Mouse (Mus musculus) embryonic facial prominence, embryonic 14.5 days (tissue): ENCODE data around the gene Slc25a21. TPM values are rescaled to one million over a fixed set of nuclear protein-coding genes. Genes with fewer than 3 reads are reported as not detected.
"Not testable (repeated sequence)": the region's sequence is repeated elsewhere in the genome, so short reads cannot be mapped to it uniquely, and the experiment has no call there.

Source experiments
- ATAC-seq: fragments of 200-750 bp; cut with Nextera tagmentation; 2 replicates; pipeline ENCODE4 v1.8.0; 2017; ENCODE audit warnings: low read depth, moderate number of reproducible peaks, moderate TSS enrichment
- DNase-seq: peaks from one replicate; pipeline ENCODE4 v3.0.0-alpha.2; 2015; ENCODE audit warnings: low spot score
- H3K27ac ChIP-seq: fragments of 300-500 bp; sonication (generic); replicated peaks from 2 replicates; pipeline ENCODE4 v1.5.1; 2014; ENCODE audit warnings: low read depth, mild to moderate bottlenecking, low read length, moderate library complexity
- H3K27me3 ChIP-seq: fragments of 300-500 bp; sonication (generic); replicated peaks from 2 replicates; pipeline ENCODE4 v1.6.1; 2014; ENCODE audit warnings: low read length; ENCODE audit not compliant: control insufficient read depth, insufficient read depth
- H3K36me3 ChIP-seq: fragments of 300-500 bp; sonication (generic); 2 replicates; pipeline ENCODE4 v1.6.1; 2014; ENCODE audit warnings: low read length, mixed read lengths; ENCODE audit not compliant: control insufficient read depth, insufficient read depth
- H3K4me1 ChIP-seq: fragments of 300-500 bp; sonication (generic); 2 replicates; pipeline ENCODE4 v1.6.1; 2014; ENCODE audit warnings: antibody characterized with exemption, low read length; ENCODE audit not compliant: control insufficient read depth, insufficient read depth
- H3K4me2 ChIP-seq: fragments of 300-500 bp; sonication (generic); 2 replicates; pipeline ENCODE4 v1.6.1; 2014; ENCODE audit warnings: low read depth, mild to moderate bottlenecking, low read length, moderate library complexity, mixed read lengths
- H3K4me3 ChIP-seq: fragments of 300-500 bp; sonication (generic); 2 replicates; pipeline ENCODE4 v1.5.1; 2014; ENCODE audit warnings: low read depth, mild to moderate bottlenecking, low read length
- H3K9ac ChIP-seq: fragments of 300-500 bp; sonication (generic); 2 replicates; pipeline ENCODE4 v1.6.1; 2014; ENCODE audit warnings: low read depth, mild to moderate bottlenecking, low read length, moderate library complexity, mixed read lengths
- H3K9me3 ChIP-seq: fragments of 300-500 bp; sonication (generic); 2 replicates; pipeline ENCODE4 v1.6.1; 2016; ENCODE audit warnings: low read length; ENCODE audit not compliant: control insufficient read depth
- WGBS: fragments of 180-500 bp; shearing (Covaris S2); extraction: QIAGEN DNeasy Blood & Tissue Kit; methylation state at CpG from one replicate; pipeline ENCODE4 v1.1.7; 2014; 5-methylcytosine and 5-hydroxymethylcytosine counted together
- polyA plus RNA-seq: library from polyadenylated mRNA; unstranded; fragments of >200 nt; fragmentation: Nextera tagmentation; extraction: Ambion mirVana; gene quantifications from 2 replicates; pipeline ENCODE4 v1.2.1, GENCODE M21; 2014

Gene Slc25a21
- polyA plus RNA-seq, 1 experiment from 2014 or later: 0.58 TPM

DNA sequence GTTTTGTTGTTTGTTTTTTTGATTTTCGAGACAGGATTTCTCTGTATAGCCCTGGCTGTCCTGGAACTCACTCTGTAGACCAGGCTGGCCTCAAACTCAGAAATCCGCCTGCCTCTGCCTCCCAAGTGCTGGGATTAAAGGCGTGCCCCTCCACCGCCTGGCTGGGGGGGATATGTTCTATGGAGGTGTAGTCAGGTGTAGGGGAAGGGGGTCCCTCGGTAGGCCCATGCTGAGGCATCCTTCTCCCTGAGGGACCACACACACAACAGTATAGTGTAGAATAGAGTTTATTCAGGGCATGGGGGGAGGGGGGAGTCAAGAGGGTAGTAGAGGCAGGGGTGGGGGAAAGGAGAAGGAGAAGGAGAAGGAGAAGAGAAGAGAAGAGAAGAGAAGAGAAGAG is 15.2 kb upstream of the Slc25a21 start:
- WGBS: 79% methylated on average over 5 of the region's 5 CpGs
- ATAC-seq, H3K27ac ChIP-seq, H3K36me3 ChIP-seq, H3K4me1 ChIP-seq, DNase-seq, H3K9me3 ChIP-seq, H3K27me3 ChIP-seq, H3K4me3 ChIP-seq, H3K9ac ChIP-seq, H3K4me2 ChIP-seq: not testable (repeated sequence)

DNA sequence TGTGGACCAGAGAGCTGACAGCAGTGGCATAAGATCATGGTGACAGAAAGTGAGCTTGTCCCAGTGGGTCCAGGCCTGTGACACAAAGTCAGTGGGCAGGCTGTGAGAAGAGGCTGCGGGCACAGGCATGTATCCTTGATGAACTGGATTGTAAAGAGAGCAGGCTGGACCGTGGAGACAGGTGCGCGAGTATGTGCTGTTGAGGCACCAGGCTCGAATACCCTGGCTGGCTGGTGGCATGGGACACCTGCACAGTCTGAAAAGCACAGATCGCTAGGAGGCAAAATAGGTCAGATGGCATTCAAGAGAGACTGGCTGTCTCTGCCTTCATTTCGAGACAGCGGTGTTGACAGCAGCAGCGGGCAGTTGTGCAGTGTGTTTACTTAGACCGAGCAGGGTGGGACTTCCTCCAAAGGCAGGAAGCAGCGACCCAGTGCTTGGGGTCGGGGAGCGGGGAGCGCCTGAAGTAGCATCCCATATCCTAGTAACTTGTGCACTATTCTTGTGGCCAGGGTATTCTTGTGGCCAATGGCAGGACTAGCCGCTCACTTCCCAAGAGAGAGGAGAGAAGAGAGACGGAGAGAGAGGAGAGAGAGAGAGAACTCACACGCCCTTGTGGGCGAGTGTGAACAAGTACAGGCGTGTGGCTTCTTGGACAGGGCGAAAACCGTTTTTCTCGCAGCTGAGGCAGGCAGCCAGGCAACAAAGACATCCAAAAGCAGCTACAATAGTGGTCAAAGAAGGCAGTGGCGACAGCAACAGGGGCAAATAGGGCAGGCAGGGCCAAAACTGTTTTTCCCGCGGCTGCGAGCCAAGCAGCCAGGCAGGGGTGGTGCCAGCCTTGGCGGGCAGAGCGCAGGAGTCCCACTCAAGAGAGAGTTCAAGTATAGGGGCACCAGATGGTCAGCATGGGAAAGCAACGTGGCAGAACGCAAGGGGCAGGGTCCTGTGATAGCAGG is 14.4 kb upstream of the Slc25a21 start:
- Histone ChIP-seq H3K4me2 (peak overlapping the region; percentile 92), H3K4me1 (peaks cover 5% of the 10 kb centered on the region; the same call in 1 of the 2 replicates)
- WGBS: 5% methylated on average over 30 of the region's 30 CpGs

DNA sequence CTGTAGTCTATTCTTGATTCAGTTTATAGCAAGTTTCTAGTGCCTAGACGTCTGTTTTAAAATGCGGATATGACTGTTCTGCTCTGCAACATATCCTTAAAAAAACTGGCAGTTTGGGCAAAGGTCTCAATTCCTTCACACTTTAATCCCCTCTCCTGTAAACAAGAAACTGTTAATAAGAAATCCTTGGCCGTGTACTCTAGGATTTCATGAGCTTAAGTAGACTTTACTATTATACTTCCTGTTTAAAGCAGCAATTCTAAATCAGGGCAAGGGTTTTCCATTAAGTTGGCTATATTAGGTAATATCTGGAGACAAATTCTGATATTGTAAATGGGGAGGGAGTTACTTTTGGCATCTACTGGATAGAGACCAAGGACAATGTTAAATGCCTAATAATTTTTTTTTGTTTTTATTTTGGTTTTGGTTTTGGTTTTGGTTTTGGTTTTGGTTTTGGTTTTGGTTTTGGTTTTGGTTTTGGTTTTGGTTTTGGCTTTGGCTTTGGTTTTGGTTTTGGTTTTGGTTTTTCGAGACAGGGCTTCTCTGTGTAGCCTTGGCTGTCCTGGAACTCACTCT is 7.1 kb upstream of the Slc25a21 start:
- H3K9ac ChIP-seq: no peak overlapping the region
- H3K4me2 ChIP-seq: no peak overlapping the region
- no peaks in the 10 kb centered on the region for H3K27me3 ChIP-seq
- H3K9me3 ChIP-seq: no peaks in the 10 kb centered on the region
- H3K4me1 ChIP-seq: no peaks in the 10 kb centered on the region
- ATAC-seq: no peak
- DNase-seq: no peak
- H3K27ac ChIP-seq: no peak overlapping the region
- no peak overlapping the region for H3K4me3 ChIP-seq
- H3K36me3 ChIP-seq: no peaks in the 10 kb centered on the region
- WGBS: 77% methylated on average over 4 of the region's 4 CpGs

More for the DNA sequence above, 14.4 kb upstream of the Slc25a21 start:
- Histone ChIP-seq H3K27me3 (no peaks in the 10 kb centered on the region), H3K36me3 (no peaks in the 10 kb centered on the region), H3K27ac (no peak overlapping the region), H3K4me3 (peak overlapping the region; percentile 40), H3K9ac (peak overlapping the region; percentile 65), H3K9me3 (no peaks in the 10 kb centered on the region)
- DNase-seq (peak; percentile 39), ATAC-seq (peak; percentile 78)

GRCm38 (mm10) chr12:57201901-57202300 is 4.6 kb upstream of the Slc25a21 start:
- no peak overlapping the region for H3K4me2 ChIP-seq
- DNase-seq (no peak), ATAC-seq (no peak)
- WGBS: 86% methylated on average over 3 of the region's 3 CpGs
- H3K27me3 ChIP-seq: peaks cover 17% of the 10 kb centered on the region
- no peak overlapping the region for H3K9ac ChIP-seq
- H3K9me3 ChIP-seq: no peaks in the 10 kb centered on the region
- no peak overlapping the region for H3K4me3 ChIP-seq
- no peaks in the 10 kb centered on the region for H3K36me3 ChIP-seq
- no peak overlapping the region for H3K27ac ChIP-seq
- no peaks in the 10 kb centered on the region for H3K4me1 ChIP-seq

DNA sequence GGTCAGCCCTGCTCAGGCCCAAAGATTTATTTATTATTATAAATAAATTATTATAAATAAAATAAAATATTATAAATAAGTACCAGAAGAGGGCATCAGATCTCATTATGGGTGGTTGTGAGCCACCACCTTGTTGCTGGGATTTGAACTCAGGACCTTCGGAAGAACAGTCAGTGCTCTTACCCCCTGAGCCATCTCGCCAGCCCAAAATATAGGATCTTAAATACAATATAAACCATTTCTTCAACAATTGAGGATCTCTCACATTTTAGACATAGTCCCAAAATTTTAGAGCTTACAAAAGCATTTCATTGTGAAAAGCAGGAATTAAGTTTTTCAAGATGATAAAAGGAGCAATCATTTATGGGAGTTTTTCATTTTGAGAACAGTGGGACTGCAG is 2.2 kb upstream of the Slc25a21 start:
- H3K36me3 ChIP-seq: no peaks in the 10 kb centered on the region
- no peak overlapping the region for H3K4me2 ChIP-seq
- 98% methylated on average over 2 of the region's 2 CpGs for WGBS
- no peaks in the 10 kb centered on the region for H3K9me3 ChIP-seq
- H3K4me3 ChIP-seq: no peak overlapping the region
- DNase-seq: no peak
- no peak overlapping the region for H3K27ac ChIP-seq
- H3K9ac ChIP-seq: no peak overlapping the region
- peaks cover 30% of the 10 kb centered on the region for H3K27me3 ChIP-seq
- ATAC-seq: no peak
- no peaks in the 10 kb centered on the region; the same call in 1 of the 2 replicates for H3K4me1 ChIP-seq

- ATAC-seq: no peak
- Histone ChIP-seq H3K4me3 (no peak overlapping the region), H3K4me1 (no peaks in the 10 kb centered on the region; the same call in 1 of the 2 replicates), H3K27ac (no peak overlapping the region), H3K36me3 (no peaks in the 10 kb centered on the region), H3K9ac (no peak overlapping the region), H3K4me2 (no peak overlapping the region), H3K9me3 (no peaks in the 10 kb centered on the region), H3K27me3 (peaks cover 32% of the 10 kb centered on the region)
- no peak for DNase-seq
Observed at GRCm38 (mm10) chr12:57198269-57198668, 997 bp upstream of the Slc25a21 start.

GRCm38 (mm10) chr12:57196608-57197362 is 487 bp downstream of the Slc25a21 start:
- no peak overlapping the region for H3K27ac ChIP-seq

GRCm38 (mm10) chr12:57196286-57196607 is 1.0 kb downstream of the Slc25a21 start:
- H3K36me3 ChIP-seq: no peaks in the 10 kb centered on the region
- DNase-seq: no peak
- peak overlapping the region; percentile 52 for H3K4me3 ChIP-seq
- H3K4me1 ChIP-seq: no peaks in the 10 kb centered on the region; the same call in 1 of the 2 replicates
- no peak for ATAC-seq
- 9% methylated on average over 8 of the region's 8 CpGs for WGBS
- peak overlapping the region; percentile 67 for H3K9ac ChIP-seq
- peaks cover 32% of the 10 kb centered on the region for H3K27me3 ChIP-seq
- peak overlapping the region; percentile 90 for H3K4me2 ChIP-seq
- H3K9me3 ChIP-seq: no peaks in the 10 kb centered on the region
- no peak overlapping the region for H3K27ac ChIP-seq

More at GRCm38 (mm10) chr12:57196608-57197362, 487 bp downstream of the Slc25a21 start:
- Histone ChIP-seq H3K4me2 (peak overlapping the region; percentile 90), H3K9me3 (no peaks in the 10 kb centered on the region), H3K4me3 (peak overlapping the region; percentile 52), H3K36me3 (no peaks in the 10 kb centered on the region), H3K27me3 (peaks cover 32% of the 10 kb centered on the region), H3K4me1 (no peaks in the 10 kb centered on the region; the same call in 1 of the 2 replicates), H3K9ac (peak overlapping the region; percentile 67)
- ATAC-seq: peak; percentile 53
- DNase-seq: peak; percentile 58
- WGBS: 1% methylated on average over 38 of the region's 59 CpGs
